Mouse (Mus musculus): Measurements from ENCODE around the gene Boc.
"Not testable (repeated sequence)": the region's sequence is repeated elsewhere in the genome, so short reads cannot be mapped to it uniquely, and the experiment has no call there.

Gene Boc

DNA sequence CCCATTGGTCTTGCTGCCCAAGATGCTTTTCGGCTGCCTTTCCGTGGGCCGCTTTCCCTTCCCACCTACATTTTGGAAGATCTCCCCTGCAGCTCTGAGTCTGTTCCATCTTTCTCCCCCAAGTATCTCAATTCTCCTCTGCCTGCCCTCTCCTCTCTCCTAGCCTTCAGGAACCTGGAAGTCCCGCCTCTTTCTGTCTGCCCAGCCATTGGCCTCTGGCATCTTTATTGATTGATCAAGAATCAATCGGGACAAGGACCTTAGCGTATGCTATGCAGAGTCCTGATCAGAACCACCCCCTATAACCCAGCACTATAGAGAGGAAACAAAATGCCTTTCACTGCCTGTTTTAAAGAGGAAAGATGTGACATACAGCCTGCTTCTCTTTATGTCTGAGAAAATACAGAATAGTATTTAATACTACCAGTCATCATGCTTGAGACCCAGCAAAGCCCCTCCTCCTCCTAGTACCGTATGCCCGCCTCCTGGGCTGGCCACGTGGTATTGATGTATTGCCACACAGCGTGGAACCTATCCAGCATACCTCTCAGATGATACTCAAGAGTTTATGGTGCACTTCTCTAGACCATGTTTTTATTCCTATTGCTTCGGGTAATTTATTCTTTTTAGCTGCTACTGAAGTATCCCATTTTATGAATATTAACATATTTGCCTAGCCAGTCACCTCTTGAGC, 82.9 kb downstream of the Boc start:
- no peaks in the 10 kb centered on the region for H3K36me3 ChIP-seq (ENCODE audit: control insufficient read depth, insufficient read depth, low read length, poor library complexity, severe bottlenecking)
- H3K27me3 ChIP-seq (ENCODE audit: control insufficient read depth, insufficient read depth, low read length, poor library complexity, severe bottlenecking), result no peaks in the 10 kb centered on the region
- DNase-seq (ENCODE audit: low read depth, low spot score), result no peak

DNA sequence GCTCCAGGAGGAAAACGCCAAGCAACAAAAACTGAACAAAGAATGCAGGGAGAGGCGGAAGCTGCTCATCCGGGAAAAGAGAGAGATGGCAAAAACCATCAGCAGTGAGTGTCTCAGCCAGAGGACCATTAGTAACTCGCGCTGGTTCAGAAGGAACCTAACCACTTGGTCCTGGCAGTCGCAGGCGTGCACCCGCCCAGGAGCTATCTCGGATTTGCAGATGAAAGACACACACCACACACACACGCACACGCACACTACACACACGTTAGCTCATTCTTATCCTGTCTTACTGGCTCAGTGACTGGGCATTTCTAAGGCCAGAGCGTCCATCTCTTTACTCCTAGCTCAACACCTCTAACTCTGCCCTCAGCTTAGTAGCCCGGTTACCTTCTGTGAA, 83.4 kb downstream of the Boc start:
- H3K27me3 ChIP-seq (ENCODE audit: control insufficient read depth, insufficient read depth, low read length, poor library complexity, severe bottlenecking), result no peaks in the 10 kb centered on the region
- DNase-seq (ENCODE audit: low read depth, low spot score), result no peak

DNA sequence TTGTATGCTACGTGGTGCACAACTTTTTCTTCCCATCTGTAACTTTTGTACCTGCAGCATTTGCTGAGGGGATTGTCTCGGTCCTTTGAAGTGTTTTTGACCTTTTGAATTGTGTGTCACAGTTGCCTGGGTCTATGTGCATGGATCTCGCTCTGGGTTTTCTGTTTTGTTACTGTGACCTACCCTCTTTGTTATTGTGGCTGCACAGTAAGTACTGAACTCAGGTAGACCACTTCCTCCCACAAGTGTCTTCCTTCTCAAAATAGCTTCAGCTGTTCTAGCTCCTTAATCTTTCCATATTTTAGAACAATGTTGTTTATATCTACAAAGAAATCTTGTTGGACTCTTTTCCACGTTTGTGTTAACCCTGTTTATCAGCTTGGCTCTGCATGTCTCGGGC, 97.8 kb downstream of the Boc start:
- Histone ChIP-seq H3K36me3 (ENCODE audit: control insufficient read depth, insufficient read depth, low read length, poor library complexity, severe bottlenecking) (no peaks in the 10 kb centered on the region), H3K27me3 (ENCODE audit: control insufficient read depth, insufficient read depth, low read length, poor library complexity, severe bottlenecking) (no peaks in the 10 kb centered on the region)
- DNase-seq (ENCODE audit: low read depth, low spot score), result no peak

More for the DNA sequence above, 83.4 kb downstream of the Boc start:
- no peaks in the 10 kb centered on the region for H3K36me3 ChIP-seq (ENCODE audit: control insufficient read depth, insufficient read depth, low read length, poor library complexity, severe bottlenecking)

DNA sequence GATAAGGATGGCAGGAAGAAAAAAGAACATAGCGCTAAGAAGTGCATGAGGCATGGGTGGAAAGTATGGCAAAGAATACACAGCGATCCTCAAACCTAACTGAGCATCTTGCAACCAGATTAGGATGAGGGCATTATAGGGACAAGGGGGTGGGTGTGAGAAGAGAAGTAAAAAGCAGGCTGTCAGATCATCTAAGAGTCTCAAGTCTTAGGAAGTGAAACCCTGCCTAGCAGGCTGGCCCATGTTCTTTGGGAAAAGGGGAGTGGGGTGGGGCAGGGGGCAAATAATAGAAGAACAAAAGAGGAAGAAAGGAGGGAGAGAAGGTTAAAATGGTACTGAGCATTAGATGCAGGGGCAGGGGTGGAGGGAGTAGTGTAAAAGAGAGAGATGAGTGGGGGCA, 99.9 kb downstream of the Boc start:
- no peak for DNase-seq (ENCODE audit: low read depth, low spot score)
- Histone ChIP-seq H3K27me3 (ENCODE audit: control insufficient read depth, insufficient read depth, low read length, poor library complexity, severe bottlenecking) (no peaks in the 10 kb centered on the region), H3K36me3 (ENCODE audit: control insufficient read depth, insufficient read depth, low read length, poor library complexity, severe bottlenecking) (no peaks in the 10 kb centered on the region)

- Histone ChIP-seq H3K36me3 (ENCODE audit: control insufficient read depth, insufficient read depth, low read length, poor library complexity, severe bottlenecking) (no peaks in the 10 kb centered on the region), H3K27me3 (ENCODE audit: control insufficient read depth, insufficient read depth, low read length, poor library complexity, severe bottlenecking) (no peaks in the 10 kb centered on the region)
- DNase-seq (ENCODE audit: low read depth, low spot score), result no peak
These were observed 100.8 kb downstream of the Boc start for GRCm38 (mm10) chr16:44457858-44458257.

GRCm38 (mm10) chr16:44441913-44442312, 116.8 kb downstream of the Boc start:
- H3K36me3 ChIP-seq (ENCODE audit: control insufficient read depth, insufficient read depth, low read length, poor library complexity, severe bottlenecking); H3K27me3 ChIP-seq (ENCODE audit: control insufficient read depth, insufficient read depth, low read length, poor library complexity, severe bottlenecking); DNase-seq (ENCODE audit: low read depth, low spot score): not testable (repeated sequence)

DNA sequence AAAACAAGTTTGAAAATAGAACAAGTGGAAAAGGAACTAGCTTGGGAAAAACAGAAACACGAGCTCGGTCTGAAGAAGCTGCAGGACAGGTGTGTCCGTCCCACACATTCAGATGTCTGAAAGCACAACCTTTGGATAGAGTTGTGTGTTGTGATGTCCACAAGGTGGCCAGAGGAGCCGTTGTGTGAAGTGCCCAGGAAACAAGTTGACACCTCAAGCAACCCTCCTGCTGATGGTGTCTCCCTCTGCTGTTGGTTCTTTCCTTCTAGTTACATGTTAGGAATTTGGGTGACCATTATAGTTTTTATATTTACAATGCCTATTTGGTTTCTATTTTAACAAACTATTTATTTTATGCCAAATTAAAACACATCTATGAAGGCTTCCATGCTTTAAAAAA, 123.2 kb downstream of the Boc start:
- Histone ChIP-seq H3K27me3 (ENCODE audit: control insufficient read depth, insufficient read depth, low read length, poor library complexity, severe bottlenecking) (no peaks in the 10 kb centered on the region), H3K36me3 (ENCODE audit: control insufficient read depth, insufficient read depth, low read length, poor library complexity, severe bottlenecking) (no peaks in the 10 kb centered on the region)
- DNase-seq (ENCODE audit: low read depth, low spot score), result no peak
